Mouse (Mus musculus) skeletal muscle tissue, adult 2 months (tissue): ENCODE measurements around the gene Anks6.

ENCODE experiments used
- DNase-seq: peaks from one replicate; pipeline ENCODE4 v3.0.0-alpha.2; 2012; ENCODE audit warnings: low read depth, low spot score

Anks6 gene

GRCm38 (mm10) chr4:46990281-46991015, 66.8 kb downstream of the Anks6 start:
- DNase-seq: no peak

DNA sequence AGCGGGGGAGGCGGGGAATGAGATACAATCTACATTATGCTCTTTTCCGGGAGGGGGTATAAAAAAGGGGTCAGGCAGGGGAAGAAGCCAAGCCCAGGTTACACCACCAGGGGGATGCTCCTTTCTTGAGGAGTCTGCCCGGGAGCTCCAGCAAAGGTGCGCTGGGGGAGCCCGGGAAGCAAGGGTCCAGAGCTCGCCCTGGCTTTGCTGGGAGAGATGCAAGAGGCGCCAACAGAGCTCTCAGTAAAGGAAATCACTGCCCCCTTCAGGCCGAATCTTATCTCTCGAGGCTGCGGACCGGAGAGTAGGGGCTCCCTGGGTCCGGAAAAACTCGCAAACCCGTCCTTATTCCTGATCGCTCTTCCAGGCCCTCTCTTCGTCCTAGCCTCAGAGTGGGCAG, 67.4 kb downstream of the Anks6 start:
- DNase-seq: no peak

- no peak for DNase-seq
Measured at GRCm38 (mm10) chr4:46988824-46989223, 68.4 kb downstream of the Anks6 start.

GRCm38 (mm10) chr4:46988257-46988656, 69.0 kb downstream of the Anks6 start:
- DNase-seq: no peak

- DNase-seq: no peak
Measured at GRCm38 (mm10) chr4:46987809-46988208, 69.4 kb downstream of the Anks6 start.

DNA sequence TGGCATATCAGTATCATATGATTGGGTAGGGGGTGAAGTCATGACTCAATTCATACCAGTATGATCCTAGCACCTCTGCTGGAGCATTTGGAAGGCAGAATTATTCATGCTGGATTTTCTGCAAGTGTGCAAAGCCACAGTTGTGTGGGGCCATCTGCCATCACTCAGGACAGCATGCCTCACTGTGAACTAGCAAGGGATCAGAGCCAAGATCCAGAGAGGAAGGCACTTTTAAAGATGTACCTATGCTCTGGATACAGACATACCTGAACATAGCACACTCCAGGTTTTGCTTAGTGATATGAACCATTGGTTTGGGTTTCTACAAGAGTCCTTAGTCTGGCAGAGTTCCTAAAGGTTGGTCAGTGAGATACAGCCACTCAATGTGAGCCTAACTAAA, 71.2 kb downstream of the Anks6 start:
- DNase-seq: no peak

GRCm38 (mm10) chr4:46982912-46983311, 74.3 kb downstream of the Anks6 start:
- DNase-seq: no peak

GRCm38 (mm10) chr4:46982094-46982493, 75.1 kb downstream of the Anks6 start:
- no peak for DNase-seq

GRCm38 (mm10) chr4:46978371-46978770, 78.9 kb downstream of the Anks6 start:
- no peak for DNase-seq

DNA sequence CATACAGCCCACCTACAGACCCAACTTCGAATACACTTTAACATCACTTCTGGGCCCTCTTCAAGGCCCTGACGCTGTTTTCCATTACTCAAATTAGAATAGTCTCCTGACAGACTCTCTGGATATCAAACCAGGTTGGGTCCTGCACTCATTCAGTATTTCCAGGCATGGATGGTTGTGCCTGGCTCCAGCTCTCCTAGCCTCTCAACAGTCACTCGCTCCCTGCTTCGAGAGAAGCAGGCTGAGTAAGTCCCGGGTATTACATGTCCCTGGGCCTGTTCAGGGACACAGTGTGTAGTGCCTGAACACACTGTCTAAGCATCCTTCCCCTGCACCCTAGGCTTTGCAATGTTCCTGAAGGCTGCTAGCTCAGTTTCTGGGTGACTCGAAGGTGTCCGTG, 80.1 kb downstream of the Anks6 start:
- DNase-seq: no peak

DNA sequence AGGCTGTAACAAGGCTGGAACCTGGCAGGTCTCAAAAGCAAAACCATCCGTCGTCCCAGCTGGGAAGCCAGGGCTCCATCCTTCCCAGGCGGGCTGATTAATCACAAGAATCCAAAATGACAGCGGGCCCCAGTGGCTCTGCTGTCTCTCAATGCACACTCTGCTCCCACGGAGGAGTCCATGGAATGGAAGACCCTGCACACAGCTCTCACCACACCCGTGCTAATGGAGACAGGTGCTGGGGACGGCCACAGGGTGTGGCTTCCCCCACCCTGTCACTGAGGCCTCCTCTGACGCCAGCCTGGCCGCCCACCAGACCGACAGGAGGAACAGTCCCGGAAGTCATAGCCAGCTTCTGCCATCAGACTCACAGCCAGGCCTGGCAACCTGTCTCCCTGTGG, 80.6 kb downstream of the Anks6 start:
- DNase-seq: no peak

GRCm38 (mm10) chr4:46973322-46973721, 83.9 kb downstream of the Anks6 start:
- DNase-seq: no peak

DNA sequence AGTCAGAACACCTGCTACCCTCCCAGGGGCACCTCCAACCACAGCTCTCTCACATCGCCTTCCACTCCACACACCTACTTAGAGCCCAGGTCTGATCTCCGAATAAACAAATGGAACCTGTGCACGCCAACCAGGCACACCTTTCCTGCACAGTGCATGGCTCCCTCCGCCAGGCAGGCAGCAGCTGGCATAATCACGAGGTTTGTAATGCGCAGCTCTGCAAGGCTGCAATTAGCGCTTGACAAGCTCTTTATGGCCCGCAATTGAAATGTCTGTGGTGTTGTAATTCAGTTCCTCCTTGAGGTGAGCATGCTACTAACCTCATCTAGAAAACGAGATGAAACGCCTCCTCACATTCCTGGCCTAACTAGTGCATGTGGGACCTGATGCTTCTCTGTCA, 89.2 kb downstream of the Anks6 start:
- no peak for DNase-seq

DNA sequence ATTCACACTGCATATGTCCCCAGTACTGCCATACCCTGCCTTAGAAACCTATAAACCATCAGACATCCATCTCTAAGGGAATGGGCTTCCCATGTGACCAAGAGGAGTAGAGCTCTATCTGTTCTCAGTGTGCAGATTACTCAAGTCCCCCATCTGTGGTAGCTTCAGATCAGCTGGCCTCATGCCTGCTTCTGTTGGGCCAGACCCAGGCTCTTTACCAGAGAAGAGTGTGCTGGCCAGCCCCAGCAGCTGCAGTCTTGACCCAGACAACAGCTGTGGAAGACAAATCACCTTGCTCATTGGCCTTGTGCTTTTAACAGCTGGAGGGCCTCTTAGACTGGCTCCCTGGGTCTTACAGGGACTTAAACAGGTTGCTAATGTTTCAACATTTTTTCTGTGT, 90.7 kb downstream of the Anks6 start:
- DNase-seq: peak; percentile 20
